Mouse (Mus musculus) left cerebral cortex, adult 18-20 months (tissue): ENCODE data around the gene Micall2. TPM values are rescaled to one million over a fixed set of nuclear protein-coding genes. Genes with fewer than 3 reads are reported as not detected.
"Not testable (repeated sequence)": the region's sequence is repeated elsewhere in the genome, so short reads cannot be mapped to it uniquely, and the experiment has no call there.

Experiments
- DNase-seq, 2 experiments: peaks; one replicate each; pipeline ENCODE4 v3.0.0; 2021 to 2022; ENCODE audit warnings: low spot score in 2 of 2, mixed read lengths in 1 of 2
- long read RNA-seq, 2 experiments: library from polyadenylated mRNA; stranded (forward); transcript quantifications; one replicate each; pipeline ENCODE4 v2.0.0; 2021
- total RNA-seq, 2 experiments: library from RNA; stranded (reverse); gene quantifications; 2 replicates each; pipeline ENCODE4 v1.2.3; 2021

The Micall2 gene
- 1 to 10 TPM; 1.5 to 2.1 TPM for total RNA-seq
- long read RNA-seq, experiment 1, partial matches to known transcripts, result 1 of 1 reads
- long read RNA-seq, experiment 1, other reads (novel, unspliced or antisense), result 0 of 1 reads
- long read RNA-seq, experiment 2, partial matches to known transcripts, result 1 of 1 reads
- long read RNA-seq, experiment 2, other reads (novel, unspliced or antisense), result 0 of 1 reads

DNA sequence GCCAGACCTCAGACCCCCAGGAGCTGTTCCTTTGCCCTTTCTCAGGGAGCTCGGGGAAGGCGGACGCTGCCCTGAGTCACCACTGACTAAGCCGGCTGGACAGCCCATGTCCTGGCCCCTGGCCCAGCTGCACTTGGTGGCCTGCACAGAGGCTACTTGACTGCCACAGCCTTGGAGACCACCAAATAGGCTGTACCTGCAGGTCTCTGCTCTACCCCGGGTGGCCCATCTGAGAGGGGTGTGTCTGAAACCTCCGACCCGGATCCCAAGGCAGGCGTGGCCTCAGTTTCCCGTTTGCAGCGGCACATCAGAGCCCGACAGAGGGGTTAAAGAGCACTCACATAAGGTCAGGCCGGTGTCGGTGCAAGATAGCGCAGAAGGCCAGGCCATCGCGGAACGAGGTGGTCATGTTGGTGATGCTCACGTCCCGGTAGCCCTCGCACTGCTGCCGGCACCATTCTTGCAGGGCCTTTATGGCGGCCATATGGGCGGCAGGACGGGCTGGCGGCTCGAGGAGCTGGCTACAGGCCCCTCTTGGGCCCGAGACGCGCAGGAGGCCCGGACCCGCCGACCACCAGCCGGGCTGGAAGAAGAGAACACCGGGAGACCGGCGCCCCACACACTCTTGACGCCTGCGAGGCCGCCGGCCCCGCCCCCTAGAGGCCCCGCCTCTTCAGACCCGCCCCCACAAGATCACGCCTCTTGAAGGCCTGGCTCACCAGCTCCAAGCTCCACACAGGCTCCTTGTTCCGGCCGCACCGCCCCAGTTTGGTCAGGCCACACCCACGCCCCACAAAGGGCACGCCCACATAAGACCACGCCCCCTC lies at the start of gene Micall2:
Gene Micall2, minus strand, starts transcription at position 660 of the 827 bp plus-strand sequence.
- peak; percentile 64 to 72 for DNase-seq

DNA sequence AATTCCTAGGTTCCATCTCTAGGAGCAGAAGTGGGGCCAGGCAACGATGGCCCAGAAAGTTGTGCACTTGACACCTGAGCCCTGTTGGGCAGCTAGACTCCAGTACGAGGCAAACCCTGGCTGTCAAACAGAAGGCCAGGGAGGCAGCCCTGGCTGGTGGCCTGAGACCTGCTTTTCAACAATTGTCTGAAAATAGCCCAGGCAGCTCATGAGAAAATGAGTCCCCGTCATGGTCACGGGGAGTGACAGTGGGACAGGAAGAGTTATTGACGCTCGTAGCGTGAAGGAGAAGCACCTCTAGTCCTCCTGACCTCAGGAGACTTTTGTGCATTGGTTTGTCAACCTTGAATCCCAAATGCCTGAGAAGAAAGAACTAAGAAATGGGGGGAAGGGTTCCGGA lies 45.3 kb upstream of the Micall2 start:
- no peak for DNase-seq

DNA sequence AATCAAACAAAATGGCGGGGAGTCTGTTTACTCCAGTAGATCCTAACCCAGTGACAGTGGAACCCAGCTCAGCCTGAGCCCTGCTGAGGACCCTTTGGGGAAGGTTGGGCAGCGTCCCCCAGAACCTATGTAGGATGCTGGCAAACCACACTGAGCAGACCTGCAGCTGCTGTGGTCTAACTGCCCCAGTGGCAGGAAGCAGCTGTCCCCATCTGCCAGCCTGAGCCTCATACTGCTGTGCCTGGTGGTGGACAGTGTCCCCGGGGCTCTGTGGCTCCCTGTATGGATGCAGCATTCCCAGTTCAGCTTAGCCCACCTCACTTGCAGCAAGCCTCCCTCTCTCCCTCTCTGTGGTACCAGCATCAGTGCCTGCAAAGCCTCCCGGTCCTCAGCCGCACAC lies 40.8 kb upstream of the Micall2 start:
- no peak for DNase-seq

DNA sequence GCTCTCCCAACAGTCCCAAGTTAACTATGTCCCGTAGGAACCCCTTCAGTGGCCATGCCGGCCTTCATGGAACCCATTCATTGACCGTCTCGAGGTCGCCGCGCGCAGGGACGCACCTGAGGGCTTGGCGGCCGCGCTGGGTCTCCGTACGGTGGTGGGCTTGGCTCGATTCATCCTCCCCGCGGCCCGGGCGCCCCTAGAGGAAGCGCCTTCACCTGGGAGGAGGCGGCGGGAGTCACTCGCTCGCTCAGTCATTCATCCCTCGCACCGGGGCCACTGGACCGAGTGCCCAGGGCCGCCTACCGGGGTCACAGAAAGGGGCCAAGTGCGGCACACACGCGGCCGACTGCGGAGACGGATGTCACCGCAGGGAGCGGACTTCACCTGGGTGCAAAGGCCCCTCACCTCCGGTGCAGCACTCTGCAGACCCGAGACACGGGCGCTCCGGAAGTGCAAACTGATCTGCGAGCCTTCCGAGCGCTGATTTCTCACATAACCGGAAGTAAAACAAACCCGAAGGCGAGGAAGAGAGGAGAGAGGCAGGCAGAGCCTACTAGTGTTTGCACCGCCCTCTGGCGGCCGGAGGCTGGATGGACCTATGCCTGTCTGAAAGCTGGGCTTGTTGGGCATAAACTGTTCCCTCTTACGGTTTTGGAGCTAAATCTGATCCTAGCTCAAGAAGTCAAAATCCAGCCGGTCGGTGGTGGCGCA lies 39.2 kb upstream of the Micall2 start, which contains the start of gene Ints1:
Gene Ints1, minus strand, starts transcription at position 459 of the 711 bp plus-strand sequence.
- DNase-seq, result peak; percentile 96 to 98

DNA sequence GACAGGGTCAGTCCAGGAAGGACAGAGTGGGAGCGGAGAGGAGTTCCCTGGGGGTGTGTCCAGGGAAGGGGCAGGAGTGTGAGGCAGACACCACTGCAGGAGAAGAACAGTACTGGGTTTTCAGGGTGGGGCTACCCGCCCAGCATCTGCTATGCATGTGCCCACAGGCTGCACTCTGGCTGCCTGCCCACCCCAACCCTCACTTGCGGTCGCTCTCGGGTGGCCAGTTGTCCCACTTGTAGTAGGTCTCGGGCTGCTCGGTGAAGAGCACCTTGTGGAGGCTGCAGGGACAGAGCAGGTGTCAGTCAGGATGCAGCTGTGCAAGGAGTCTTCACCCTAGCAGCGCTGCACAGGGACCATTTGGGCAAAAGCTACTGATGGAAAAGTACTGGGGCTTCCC lies 32.1 kb upstream of the Micall2 start:
- DNase-seq, result no peak

DNA sequence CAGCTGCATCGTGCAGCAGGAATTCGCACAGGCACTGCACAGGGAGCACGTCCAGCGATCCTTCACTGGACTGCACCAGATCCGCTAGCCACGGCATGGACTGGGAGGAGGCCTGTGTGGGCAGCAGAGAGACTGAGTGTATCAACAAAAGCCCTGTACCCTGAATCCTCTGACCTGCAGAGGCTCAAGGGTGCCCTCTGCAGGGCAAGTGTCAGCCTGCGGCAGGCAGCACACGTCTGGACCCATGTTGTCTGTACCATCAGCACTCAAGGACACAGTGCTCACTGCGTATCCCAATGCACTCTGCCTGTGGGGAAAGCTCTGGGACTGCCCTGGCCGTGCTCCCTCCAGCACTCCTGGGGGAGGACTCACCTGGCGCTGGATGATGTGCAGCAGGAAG lies 28.2 kb upstream of the Micall2 start:
- DNase-seq, result no peak

DNA sequence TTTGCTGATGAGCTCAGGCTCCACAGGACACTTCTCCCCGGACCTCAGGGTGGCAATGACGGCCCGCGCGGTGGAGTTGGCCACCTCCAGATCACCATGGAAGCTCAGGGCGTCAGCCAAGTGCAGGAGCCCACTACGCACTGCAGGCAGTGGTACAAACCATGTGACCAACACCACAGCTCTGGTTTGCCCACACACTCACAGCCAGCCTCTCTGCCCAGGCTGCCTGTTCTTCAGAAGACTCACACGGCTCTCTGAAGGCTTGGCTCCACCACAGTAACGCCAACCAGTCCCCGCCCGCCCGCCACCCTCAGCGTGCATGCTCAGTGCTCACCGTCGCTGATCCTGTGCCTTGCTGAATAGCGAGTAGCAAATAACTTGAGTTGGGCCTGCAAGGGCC lies 22.0 kb upstream of the Micall2 start:
- DNase-seq, result peak; percentile 61 to 82

DNA sequence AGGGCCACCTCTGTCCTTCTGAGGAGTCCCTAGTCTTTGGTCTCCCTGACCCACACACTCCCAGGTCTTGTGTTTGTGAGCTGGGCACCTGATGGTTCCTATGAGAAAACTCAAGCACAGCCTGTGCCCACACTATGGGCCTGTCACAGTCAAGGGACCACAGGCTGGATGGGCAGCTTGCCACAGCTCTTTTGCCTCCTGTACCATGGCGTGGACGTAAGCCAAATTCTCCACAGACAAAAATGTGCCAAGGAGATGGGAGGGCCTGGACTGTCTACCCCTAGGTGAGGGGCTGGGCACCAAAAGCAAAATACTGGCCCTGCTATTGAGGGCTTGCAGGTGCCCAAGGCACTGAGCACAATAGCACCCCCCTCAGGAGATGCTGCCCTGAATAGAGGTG lies 20.4 kb upstream of the Micall2 start:
- no peak for DNase-seq

DNA sequence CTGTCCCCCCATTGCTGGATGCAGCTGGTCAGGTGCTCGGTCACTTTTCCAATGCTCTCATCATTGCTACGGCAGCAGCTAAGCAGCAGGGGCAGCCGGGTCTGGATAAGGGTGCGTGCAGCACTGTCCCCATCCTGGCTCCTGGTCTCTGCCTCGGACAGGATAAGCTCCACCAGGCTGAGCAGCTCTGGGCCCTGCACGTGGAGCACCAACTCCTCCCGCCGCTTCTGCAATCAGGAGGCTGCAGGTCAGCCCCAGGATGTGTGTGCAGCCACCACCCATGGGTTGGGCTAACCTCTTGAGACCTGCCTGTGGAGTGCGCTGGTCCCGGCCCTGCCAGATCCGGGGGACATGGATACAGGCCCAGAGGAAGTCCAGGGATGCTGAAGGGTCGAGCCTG lies 20.0 kb upstream of the Micall2 start:
- no peak for DNase-seq

DNA sequence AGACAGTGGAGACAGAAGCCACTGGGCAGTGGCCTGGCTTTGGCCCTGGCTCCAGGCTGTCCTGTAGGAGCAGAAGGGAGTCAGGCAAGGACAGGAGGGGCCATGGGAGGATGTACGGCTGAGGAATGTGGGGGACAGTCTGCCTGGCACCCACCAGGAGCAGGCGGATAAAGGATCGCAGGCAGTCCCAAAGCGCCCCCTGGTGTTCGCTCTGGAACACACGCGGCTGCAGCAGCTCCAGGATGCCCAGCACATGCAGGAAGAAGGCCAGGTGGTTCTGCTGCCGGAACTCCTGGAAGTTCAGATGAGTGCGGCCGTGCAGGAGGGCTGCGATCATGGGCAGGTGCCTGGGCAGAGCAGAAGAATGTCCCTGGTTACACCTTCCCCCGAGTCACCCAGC lies 18.6 kb upstream of the Micall2 start:
- DNase-seq, result peak; percentile 67 to 69

DNA sequence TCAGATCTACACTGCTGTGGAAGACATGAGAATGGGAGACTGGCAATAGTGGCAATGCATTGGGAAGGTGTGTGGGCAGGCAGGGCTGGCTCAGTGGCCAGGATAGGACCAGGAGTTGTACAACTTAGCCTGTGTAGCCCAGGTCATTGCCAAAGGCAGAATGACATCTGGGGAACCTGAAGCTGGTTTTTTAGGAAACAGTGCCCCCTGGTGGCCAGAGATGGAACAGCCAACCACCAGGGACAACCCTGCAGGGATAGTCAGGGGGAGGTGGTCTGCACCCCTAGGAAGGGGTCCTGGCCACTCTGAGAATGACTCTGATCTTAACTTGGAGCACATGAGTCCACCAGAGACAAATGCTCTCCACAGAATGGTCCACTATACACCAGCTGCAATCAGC lies 14.4 kb upstream of the Micall2 start:
- peak; percentile 62 to 64 for DNase-seq

DNA sequence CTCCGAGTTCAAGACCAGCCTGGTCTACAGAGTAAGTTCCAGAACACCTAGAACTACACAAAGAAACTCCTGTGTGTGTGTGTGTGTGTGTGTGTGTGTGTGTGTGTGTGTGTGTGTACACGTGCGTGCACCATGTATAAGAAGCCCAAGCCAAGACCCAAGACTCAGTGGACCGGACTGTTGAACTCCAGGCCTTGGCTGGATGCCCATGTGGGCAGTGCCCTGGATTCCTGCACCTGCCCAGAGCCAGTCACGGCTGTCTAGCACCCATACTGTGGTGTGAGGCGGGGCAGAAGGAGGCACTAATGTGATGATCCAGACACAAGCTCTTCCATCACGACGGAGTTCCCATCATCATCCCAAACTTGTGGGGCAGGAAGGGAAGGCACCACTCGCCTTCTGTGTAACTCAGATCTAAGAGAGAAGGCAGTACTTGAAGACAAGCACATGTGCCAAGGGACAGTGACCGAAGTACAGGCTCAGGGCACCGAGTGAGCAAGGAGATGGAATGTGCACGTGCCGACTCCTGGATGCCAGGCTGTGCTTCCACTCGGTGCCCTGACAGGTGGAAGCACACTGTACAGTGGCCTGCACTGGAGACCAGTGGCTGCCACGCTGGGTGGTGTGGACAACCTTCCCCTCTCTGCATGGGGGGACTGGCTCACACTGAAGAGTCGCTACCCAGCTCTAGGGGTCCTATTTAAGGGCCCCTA lies 13.4 kb upstream of the Micall2 start:
- no peak for DNase-seq

DNA sequence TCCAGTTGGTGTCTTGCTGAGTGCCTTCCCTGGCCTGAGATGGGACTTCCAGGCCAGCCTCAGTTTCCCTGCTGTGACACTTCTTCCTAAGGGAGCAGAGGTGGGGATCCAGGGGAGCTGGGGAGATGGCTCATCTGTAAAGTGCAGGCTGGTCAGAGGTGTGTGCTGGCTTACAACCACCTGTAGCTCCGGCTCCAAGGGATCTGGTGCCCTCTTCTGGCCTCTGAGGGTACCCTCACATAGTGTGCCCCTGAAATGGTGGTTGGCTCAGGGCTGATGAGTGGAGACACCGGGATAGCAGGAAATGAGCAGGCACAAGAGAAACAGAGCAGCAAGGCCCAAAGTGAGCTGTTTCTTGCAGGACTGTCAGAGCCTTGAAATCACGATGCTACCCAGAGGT lies 9.6 kb upstream of the Micall2 start:
- DNase-seq, result peak in 1 of 2 experiments; percentile 47

DNA sequence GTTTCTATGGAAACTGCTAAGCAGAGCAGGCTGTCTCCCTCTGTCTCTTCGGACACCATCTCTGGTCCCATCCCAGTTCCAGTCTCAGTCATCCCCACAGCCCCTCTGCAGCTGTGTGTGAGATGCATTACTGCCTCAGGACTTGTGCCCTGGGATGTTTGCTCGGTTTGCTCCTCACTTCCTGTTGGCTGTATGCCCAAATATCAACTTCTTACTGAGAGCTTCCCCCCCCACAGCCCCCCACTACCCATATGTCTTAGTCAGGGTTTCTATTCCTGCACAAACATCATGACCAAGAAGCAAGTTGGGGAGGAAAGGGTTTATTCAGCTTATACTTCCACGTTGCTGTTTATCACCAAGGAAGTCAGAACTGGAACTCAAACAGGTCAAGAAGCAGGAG lies 6.5 kb upstream of the Micall2 start:
- not testable (repeated sequence) for DNase-seq

DNA sequence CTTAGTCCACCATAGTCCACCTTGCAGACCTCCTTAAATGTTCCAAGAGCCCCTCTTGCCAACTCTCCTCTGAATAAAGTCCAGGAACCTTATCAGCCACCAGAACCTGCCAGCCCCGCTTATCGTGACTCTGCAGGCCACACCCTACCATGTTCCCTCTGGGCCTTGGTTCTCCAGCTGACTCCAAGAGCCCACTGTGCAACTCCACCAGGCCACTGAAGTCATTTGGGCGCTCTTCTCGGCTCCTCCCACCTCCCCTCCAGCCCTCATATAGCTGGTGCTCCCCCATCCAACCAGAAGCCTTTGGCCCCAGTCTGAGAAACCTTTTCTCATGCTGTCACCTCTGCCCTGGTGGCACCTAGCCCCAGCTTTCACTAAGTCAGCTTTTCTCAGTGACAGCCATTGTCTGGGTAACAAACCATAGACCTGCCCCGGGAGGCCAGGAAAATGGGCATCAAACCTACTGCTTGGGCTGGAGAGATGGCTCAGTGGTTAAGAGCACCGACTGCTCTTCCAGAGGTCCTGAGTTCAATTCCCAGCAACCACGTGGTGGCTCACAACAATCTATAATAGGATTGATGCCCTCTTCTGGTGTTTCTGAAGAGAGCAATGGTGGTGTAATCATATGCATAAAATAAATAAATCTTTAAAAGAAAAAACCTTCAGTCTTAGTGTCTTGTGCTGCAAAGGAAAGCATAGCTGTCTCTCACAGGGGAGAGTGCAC lies 2.6 kb upstream of the Micall2 start:
- no peak for DNase-seq

DNA sequence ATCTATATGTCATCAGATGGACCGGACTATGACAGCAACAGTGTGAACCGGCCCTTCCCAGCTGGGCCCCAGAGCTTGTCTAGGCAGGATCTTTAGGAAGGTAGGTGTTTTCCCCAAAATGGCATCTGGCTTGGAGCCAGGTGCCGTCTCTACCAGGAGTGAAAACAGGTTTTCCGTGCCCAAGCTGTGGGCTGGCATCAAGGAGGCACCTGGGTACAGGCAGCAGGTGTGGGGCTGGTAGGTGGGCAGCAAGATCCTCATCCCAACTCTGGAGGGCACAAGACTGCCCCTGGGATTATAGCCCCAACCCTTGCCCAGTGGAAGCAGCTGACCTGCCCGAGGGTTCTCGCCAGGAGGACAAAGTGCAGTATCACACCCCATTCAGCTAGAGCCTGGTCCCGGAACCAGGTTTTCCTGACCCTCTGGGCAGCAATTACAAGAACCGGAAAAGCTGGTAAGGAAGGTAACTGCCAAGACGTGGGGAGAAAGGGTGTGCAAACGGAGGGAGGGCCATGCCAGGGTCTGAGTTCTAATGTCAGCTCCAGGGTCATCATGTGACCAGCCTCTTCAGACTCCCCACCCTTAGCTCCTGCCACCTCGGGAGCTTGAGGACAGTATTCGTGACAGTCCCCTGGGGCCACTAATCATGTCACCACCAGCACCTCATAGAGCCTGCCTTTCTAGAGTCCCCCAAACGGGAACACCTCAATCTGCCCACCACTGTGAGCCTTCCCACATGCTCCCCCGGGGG lies 1.9 kb upstream of the Micall2 start:
- DNase-seq, result no peak

DNA sequence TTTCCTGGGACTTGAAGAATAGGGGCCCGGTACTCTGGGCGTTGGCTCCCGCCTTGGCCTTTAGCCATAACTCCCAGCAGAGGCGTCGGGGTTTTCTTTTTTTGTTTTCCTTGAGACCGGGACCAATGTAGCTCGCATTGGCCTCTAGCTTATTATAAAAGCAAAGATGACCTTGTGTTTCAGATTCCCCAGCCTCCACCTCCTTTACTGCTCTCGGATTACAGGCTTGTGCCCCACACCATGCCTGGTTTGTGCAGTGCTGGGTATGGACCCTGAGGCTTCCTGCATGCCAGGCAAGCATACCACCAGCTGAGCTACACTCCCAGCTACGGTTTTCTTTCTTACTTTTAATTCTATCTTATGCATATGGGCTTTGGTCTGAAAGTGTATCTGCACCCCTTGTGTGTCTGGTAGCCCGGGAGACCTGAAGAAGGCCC lies 386 bp upstream of the Micall2 start:
- DNase-seq, result no peak

DNA sequence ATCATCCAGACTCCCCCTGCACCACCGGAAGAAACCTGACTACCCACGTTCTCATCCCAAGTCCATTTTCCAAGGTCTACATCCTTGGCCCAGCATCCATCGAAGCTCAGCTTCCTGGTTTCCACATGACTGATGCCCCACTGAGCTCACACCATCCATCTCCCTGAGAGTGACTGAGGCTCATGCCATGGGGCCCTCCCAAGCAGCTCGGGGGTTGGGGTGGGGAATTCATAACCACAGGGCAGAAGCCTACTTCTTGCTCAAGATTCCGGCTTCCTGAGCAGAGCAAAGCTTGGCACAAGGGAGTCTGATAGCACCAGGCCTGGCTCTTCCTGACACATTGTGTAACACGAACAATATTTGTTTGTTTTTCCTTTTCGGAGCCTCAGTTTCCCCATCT lies 1.4 kb downstream of the Micall2 start:
- no peak for DNase-seq

DNA sequence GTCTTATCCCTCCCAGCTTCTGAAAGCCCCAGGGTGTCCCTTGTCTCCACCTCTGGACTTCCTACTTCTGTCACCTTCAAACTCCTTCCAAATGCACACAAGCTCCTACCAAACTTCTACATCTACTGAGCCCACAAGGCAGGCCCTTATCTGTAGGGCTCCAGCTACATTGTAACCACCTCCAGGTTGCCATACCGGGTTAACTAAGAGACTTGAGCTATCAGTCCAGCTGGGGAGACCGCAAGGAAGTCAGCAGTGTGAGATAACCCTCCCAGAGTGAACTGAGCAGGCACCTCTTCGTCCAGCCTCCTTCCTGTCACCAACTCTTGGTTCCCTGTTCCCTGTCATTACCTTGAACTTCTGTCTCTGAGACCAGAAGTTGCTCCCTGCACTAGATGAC lies 2.1 kb downstream of the Micall2 start:
- no peak for DNase-seq

DNA sequence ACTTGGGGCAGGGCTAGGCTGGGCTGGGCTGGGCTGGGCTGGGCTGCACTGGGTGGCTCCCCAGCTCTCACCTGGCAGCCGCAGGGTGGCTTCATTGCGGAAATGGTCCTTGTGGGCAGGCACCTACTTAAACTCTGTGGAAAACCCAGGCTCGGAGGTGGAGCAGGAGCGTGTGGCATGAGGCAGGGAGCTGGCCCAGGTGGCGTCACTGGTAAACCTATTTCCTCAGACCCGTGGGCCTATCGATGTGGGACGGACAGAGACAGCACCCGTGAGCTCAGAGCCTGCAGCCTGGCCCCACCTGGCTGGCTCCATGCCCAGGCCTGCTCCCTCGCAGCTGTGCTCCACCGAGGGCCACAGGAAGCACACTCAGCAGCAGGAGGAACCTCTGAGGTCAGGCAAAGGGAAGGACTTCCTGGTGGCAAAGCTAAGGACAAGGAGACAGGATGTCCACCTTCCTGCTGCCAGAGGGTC lies 3.5 kb downstream of the Micall2 start:
- no peak for DNase-seq
